Mouse (Mus musculus) 3134 (cell line): ENCODE measurements around the gene Slc4a5.
"Not testable (repeated sequence)": the region's sequence is repeated elsewhere in the genome, so short reads cannot be mapped to it uniquely, and the experiment has no call there.

Source experiments
- DNase-seq: peaks from one replicate; pipeline ENCODE4 v3.0.0-alpha.2; 2011; ENCODE audit warnings: low spot score; ENCODE audit not compliant: insufficient read length; ENCODE audit errors: extremely low read depth

Slc4a5 gene

GRCm38 (mm10) chr6:83302264-83302663 lies 82.6 kb downstream of the Slc4a5 start:
- no peak for DNase-seq

- DNase-seq = no peak
Observed at GRCm38 (mm10) chr6:83309017-83309416, 89.4 kb downstream of the Slc4a5 start.

GRCm38 (mm10) chr6:83311206-83311605 lies 91.6 kb downstream of the Slc4a5 start:
- DNase-seq = no peak

GRCm38 (mm10) chr6:83312021-83312420 lies 92.4 kb downstream of the Slc4a5 start:
- no peak for DNase-seq

GRCm38 (mm10) chr6:83312514-83312913 lies 92.9 kb downstream of the Slc4a5 start:
- no peak for DNase-seq

GRCm38 (mm10) chr6:83315293-83315692 lies 95.7 kb downstream of the Slc4a5 start:
- DNase-seq = no peak

GRCm38 (mm10) chr6:83316022-83316421 lies 96.4 kb downstream of the Slc4a5 start:
- peak; percentile 25 for DNase-seq

- DNase-seq = peak; percentile 91
Observed at GRCm38 (mm10) chr6:83317108-83317741, 97.6 kb downstream of the Slc4a5 start.

GRCm38 (mm10) chr6:83321927-83322326 lies 102.3 kb downstream of the Slc4a5 start:
- DNase-seq = no peak

GRCm38 (mm10) chr6:83322794-83323193 lies 103.2 kb downstream of the Slc4a5 start:
- no peak for DNase-seq

- DNase-seq = no peak
Observed at GRCm38 (mm10) chr6:83323652-83324419, 104.2 kb downstream of the Slc4a5 start.

- DNase-seq = peak; percentile 94
Observed at GRCm38 (mm10) chr6:83325525-83326393, 106.1 kb downstream of the Slc4a5 start, which contains the start of the genes Mthfd2 and Mob1a. Gene Mthfd2, minus strand, starts transcription at chr6:83325908. Gene Mob1a, plus strand, starts transcription at chr6:83326016.

- DNase-seq = no peak
Observed at GRCm38 (mm10) chr6:83326394-83326736, 106.7 kb downstream of the Slc4a5 start.

GRCm38 (mm10) chr6:83326761-83327160 lies 107.1 kb downstream of the Slc4a5 start:
- DNase-seq = no peak

- no peak for DNase-seq
Observed at GRCm38 (mm10) chr6:83327591-83328190, 108.1 kb downstream of the Slc4a5 start.

GRCm38 (mm10) chr6:83341387-83341786 lies 121.8 kb downstream of the Slc4a5 start:
- DNase-seq = no peak

GRCm38 (mm10) chr6:83342957-83343356 lies 123.3 kb downstream of the Slc4a5 start:
- DNase-seq = no peak

GRCm38 (mm10) chr6:83345285-83345684 lies 125.7 kb downstream of the Slc4a5 start:
- not testable (repeated sequence) for DNase-seq

GRCm38 (mm10) chr6:83347916-83348315 lies 128.3 kb downstream of the Slc4a5 start:
- DNase-seq = no peak

GRCm38 (mm10) chr6:83348873-83349272 lies 129.2 kb downstream of the Slc4a5 start, which contains the start of gene Bola3:
Gene Bola3, plus strand, starts transcription at chr6:83349147.
- no peak for DNase-seq
